Mouse (Mus musculus): ENCODE measurements around the gene Foxo4.

DNA sequence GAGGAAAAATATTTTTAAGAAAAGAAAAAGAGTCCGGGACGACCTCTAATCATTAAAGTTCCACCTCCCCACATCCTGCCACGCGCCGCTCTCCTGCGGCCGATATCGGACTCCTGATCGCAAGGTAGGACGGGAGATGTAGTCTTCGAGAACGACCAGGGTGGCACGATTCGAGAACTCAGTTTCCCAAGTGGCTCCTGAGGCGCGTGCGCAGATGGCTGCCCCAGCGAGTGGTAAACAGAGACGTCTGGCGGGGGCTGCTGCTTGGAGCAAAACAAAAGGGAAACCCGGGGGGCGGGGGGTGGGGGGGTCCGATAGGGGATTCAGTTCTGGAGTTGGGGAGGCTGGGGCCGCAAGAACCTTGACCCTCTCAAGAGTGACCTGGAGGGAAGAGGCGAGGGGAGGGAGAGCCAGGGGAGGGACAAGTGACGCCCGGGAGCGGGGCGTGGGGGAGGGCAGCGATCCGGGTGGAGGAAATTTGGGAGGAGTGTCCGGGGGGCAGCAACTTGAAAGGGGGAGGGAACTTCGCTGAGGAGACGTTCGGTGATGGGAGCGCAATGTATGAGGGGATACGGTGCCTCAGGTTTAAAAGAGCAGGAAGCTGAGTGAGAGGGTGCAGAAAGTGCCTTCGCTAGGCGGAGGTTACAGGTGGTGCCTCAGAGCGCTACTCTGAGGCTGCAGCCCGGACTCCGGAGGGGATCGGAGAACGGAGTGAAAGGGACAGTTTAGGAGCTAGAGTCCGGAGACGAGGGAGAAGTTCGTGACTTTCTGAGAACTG, at the start of gene Foxo4:
- TF ChIP-seq POLR2A (IDR thresholded peaks at IDR 0.05; ENCODE audit: extremely low read depth, insufficient read depth, low read length) (peak; percentile 73; the same call in 1 of the 2 replicates), CTCF (IDR thresholded peaks at IDR 0.05; ENCODE audit: extremely low read depth, insufficient read depth, low read length) (no peak)
